Mouse (Mus musculus) MEL (cell line): ENCODE measurements around the gene Cacna2d4. TPM values are rescaled to one million over a fixed set of nuclear protein-coding genes. Genes with fewer than 3 reads are reported as not detected.

Source experiments
- DNase-seq: peaks from one replicate; pipeline ENCODE4 v3.0.0; 2011; ENCODE audit warnings: low read depth, low spot score
- H3K27ac ChIP-seq: 2 replicates; pipeline ENCODE4 v1.5.1; 2012; ENCODE audit warnings: low read depth, mild to moderate bottlenecking, control low read depth, low read length, moderate library complexity; ENCODE audit not compliant: control insufficient read depth
- H3K27me3 ChIP-seq, 2 experiments: fragments of 150-350 bp in 1 of 2; sonication (generic) in 1 of 2; 2 replicates each; pipeline ENCODE4 v1.6.1; 2012; ENCODE audit warnings: low read length in 2 of 2, mild to moderate bottlenecking in 2 of 2, improper control_type of control experiment in 1 of 2, moderate library complexity in 1 of 2; ENCODE audit not compliant: insufficient read depth in 2 of 2, control insufficient read depth in 1 of 2
- H3K36me3 ChIP-seq, 2 experiments: 2 replicates each; pipeline ENCODE4 v1.6.1; 2012 to 2014; ENCODE audit warnings: low read length in 2 of 2, improper control_type of control experiment in 1 of 2, inconsistent platforms in 1 of 2, mild to moderate bottlenecking in 1 of 2; ENCODE audit not compliant: insufficient read depth in 2 of 2, control insufficient read depth in 1 of 2
- H3K4me1 ChIP-seq, 2 experiments: fragments of 150-350 bp in 1 of 2; sonication (generic) in 1 of 2; 2 replicates each; pipeline ENCODE4 v1.6.1; 2012; ENCODE audit warnings: low read length in 2 of 2, improper control_type of control experiment in 1 of 2, mild to moderate bottlenecking in 1 of 2; ENCODE audit not compliant: insufficient read depth in 2 of 2, control insufficient read depth in 1 of 2
- H3K4me3 ChIP-seq, 2 experiments: fragments of 150-350 bp in 1 of 2; sonication (generic) in 1 of 2; 2 replicates each; pipeline ENCODE4 v1.5.1; 2012; ENCODE audit warnings: low read depth in 2 of 2, low read length in 2 of 2, mild to moderate bottlenecking in 2 of 2, moderate library complexity in 2 of 2, control low read depth in 1 of 2, improper control_type of control experiment in 1 of 2; ENCODE audit not compliant: control insufficient read depth in 1 of 2, insufficient read depth in 1 of 2
- H3K79me2 ChIP-seq: 2 replicates; pipeline ENCODE4 v1.6.1; 2012; ENCODE audit warnings: mild to moderate bottlenecking, low read length, moderate library complexity; ENCODE audit not compliant: control insufficient read depth, poor library complexity, insufficient read depth
- H3K9ac ChIP-seq: 2 replicates; pipeline ENCODE4 v1.6.1; 2012; ENCODE audit warnings: low read depth, mild to moderate bottlenecking, control low read depth, low read length, moderate library complexity; ENCODE audit not compliant: control insufficient read depth, poor library complexity, severe bottlenecking
- H3K9me3 ChIP-seq: fragments of 150-350 bp; sonication (generic); replicated peaks from 2 replicates; pipeline ENCODE4 v1.6.1; 2012; ENCODE audit warnings: mild to moderate bottlenecking, low read length, improper control_type of control experiment, moderate library complexity; ENCODE audit not compliant: insufficient read depth
- CHD1 ChIP-seq: IDR thresholded peaks from 2 replicates; pipeline ENCODE4 v1.6.1; 2012; ENCODE audit warnings: low read depth, mild to moderate bottlenecking, inconsistent platforms, low read length, improper control_type of control experiment
- CTCF ChIP-seq, 3 experiments: IDR thresholded peaks in 2 of 3; conservative IDR thresholded peaks in 1 of 3; 2 replicates each; pipeline ENCODE4 v1.5.1; 2011 to 2012; ENCODE audit warnings: low read length in 3 of 3, low read depth in 2 of 3, mild to moderate bottlenecking in 2 of 3, improper control_type of control experiment in 1 of 3, inconsistent platforms in 1 of 3, mixed read lengths in 1 of 3, moderate library complexity in 1 of 3; ENCODE audit not compliant: control insufficient read depth in 1 of 3, insufficient read depth in 1 of 3, poor library complexity in 1 of 3, severe bottlenecking in 1 of 3
- E2F4 ChIP-seq: IDR thresholded peaks from 2 replicates; pipeline ENCODE4 v1.6.1; 2011; ENCODE audit warnings: low read depth, low read length, improper control_type of control experiment, borderline replicate concordance
- GATA1 ChIP-seq: IDR thresholded peaks from 2 replicates; pipeline ENCODE4 v1.6.1; 2011; ENCODE audit warnings: low read depth, low read length, improper control_type of control experiment
- HCFC1 ChIP-seq: IDR thresholded peaks from 2 replicates; pipeline ENCODE4 v1.6.1; 2012; ENCODE audit warnings: low read depth, mild to moderate bottlenecking, inconsistent platforms, low read length, improper control_type of control experiment, moderate library complexity
- MAFK ChIP-seq: IDR thresholded peaks from 2 replicates; pipeline ENCODE4 v1.6.1; 2011; ENCODE audit warnings: low read depth, mild to moderate bottlenecking, low read length, improper control_type of control experiment, borderline replicate concordance
- MAZ ChIP-seq: IDR thresholded peaks from 2 replicates; pipeline ENCODE4 v1.6.1; 2012; ENCODE audit warnings: low read depth, mild to moderate bottlenecking, inconsistent platforms, low read length, improper control_type of control experiment
- MEF2A ChIP-seq: IDR thresholded peaks from 2 replicates; pipeline ENCODE4 v1.6.1; 2014; ENCODE audit warnings: low read depth, mild to moderate bottlenecking, inconsistent platforms, low read length, improper control_type of control experiment; ENCODE audit not compliant: poor library complexity, insufficient replicate concordance, severe bottlenecking; ENCODE audit errors: extremely low read depth
- NRF1 ChIP-seq: IDR thresholded peaks from 2 replicates; pipeline ENCODE4 v1.6.1; 2014; ENCODE audit warnings: low read depth, mild to moderate bottlenecking, inconsistent platforms, low read length, improper control_type of control experiment, moderate library complexity; ENCODE audit not compliant: poor library complexity, insufficient read depth, severe bottlenecking
- POLR2AphosphoS2 ChIP-seq: IDR thresholded peaks from 2 replicates; pipeline ENCODE4 v1.6.1; 2011; ENCODE audit warnings: low read length, improper control_type of control experiment
- POLR2AphosphoS5 ChIP-seq: IDR thresholded peaks from 2 replicates; pipeline ENCODE4 v1.6.1; 2012; ENCODE audit warnings: low read depth, borderline replicate concordance, mild to moderate bottlenecking, inconsistent platforms, low read length, moderate library complexity, mixed read lengths
- RAD21 ChIP-seq: IDR thresholded peaks from 2 replicates; pipeline ENCODE4 v1.6.1; 2011; ENCODE audit warnings: mild to moderate bottlenecking, low read depth, low read length, improper control_type of control experiment
- RCOR1 ChIP-seq: IDR thresholded peaks from 2 replicates; pipeline ENCODE4 v1.6.1; 2012; ENCODE audit warnings: low read depth, mild to moderate bottlenecking, inconsistent platforms, low read length, improper control_type of control experiment
- SIN3A ChIP-seq: IDR thresholded peaks from 2 replicates; pipeline ENCODE4 v1.6.1; 2012; ENCODE audit warnings: low read length, improper control_type of control experiment, inconsistent platforms
- SMC3 ChIP-seq: IDR thresholded peaks from 2 replicates; pipeline ENCODE4 v1.6.1; 2011; ENCODE audit warnings: low read depth, low read length, improper control_type of control experiment
- TBP ChIP-seq: IDR thresholded peaks from 2 replicates; pipeline ENCODE4 v1.8.0; 2011; ENCODE audit warnings: low read depth, low read length, improper control_type of control experiment
- ZC3H11A ChIP-seq: IDR thresholded peaks from 2 replicates; pipeline ENCODE4 v1.6.1; 2012; ENCODE audit warnings: low read depth, mild to moderate bottlenecking, inconsistent platforms, low read length, improper control_type of control experiment
- polyA plus RNA-seq, 2 experiments: library from polyadenylated mRNA; stranded (reverse) in 1 of 2; unstranded in 1 of 2; fragments of >175 nt in 1 of 2; fragments of >200 nt in 1 of 2; gene quantifications; 2 replicates each; pipeline versions ENCODE4 v1.2.1 to v1.2.4; 2012; ENCODE audit warnings: low replicate concordance in 2 of 2, low read depth in 1 of 2; ENCODE audit not compliant: insufficient read length in 2 of 2, insufficient read depth in 1 of 2, missing spikeins in 1 of 2
- total RNA-seq: library from RNA; depleted of rRNA; stranded (reverse); fragments of 300-350 nt; gene quantifications from 2 replicates; pipeline ENCODE4 v1.2.3, GENCODE M21; 2012

Gene Cacna2d4
- total and polyA plus RNA-seq, 3 experiments: 0.69 to 1.1 TPM; not detected in 1

DNA sequence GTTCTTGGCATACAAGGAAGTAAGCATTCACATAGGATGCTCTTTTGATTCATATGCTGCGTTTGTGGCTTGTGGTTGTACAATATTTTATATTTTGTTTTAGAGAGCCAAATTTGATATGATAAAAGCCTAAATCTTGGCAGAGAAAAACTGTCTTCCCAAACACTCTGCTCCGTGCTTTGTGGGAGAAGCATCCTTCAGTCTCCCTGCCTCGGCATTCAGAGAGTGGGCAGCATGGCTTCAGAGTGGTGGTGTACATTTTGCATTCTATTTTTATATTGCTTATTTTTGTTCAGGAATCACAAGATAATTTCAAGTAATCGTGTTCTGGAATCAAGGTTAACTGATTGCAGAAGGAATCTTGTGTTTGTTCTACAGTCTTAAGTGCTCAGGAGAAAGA lies 44.8 kb upstream of the Cacna2d4 start:
- Histone ChIP-seq H3K36me3 (peaks cover 0 to 2% of the 10 kb centered on the region in 2 experiments; a peak in 1 of 4 replicates), H3K79me2 (no peaks in the 10 kb centered on the region), H3K27ac (no peak overlapping the region), H3K27me3 (no peaks in the 10 kb centered on the region), H3K9ac (no peak overlapping the region)
- no peak for DNase-seq
- no peak for TF ChIP-seq E2F4
- no peak for TF ChIP-seq HCFC1
- no peak for TF ChIP-seq SMC3
- no peak for TF ChIP-seq SIN3A
- no peak for TF ChIP-seq CTCF (IDR thresholded peaks at IDR 0.05 in 2 of 3, conservative IDR thresholded peaks at IDR 0.05 in 1 of 3; ENCODE audit: control insufficient read depth in 1 of 3, insufficient read depth in 1 of 3, low read depth in 2 of 3, low read length in 3 of 3, poor library complexity in 1 of 3, severe bottlenecking in 1 of 3)
- TF ChIP-seq MAZ: no peak
- TF ChIP-seq MAFK: no peak
- no peak for TF ChIP-seq RCOR1
- no peak for TF ChIP-seq GATA1
- no peak for TF ChIP-seq NRF1
- TF ChIP-seq POLR2AphosphoS2: no peak
- TF ChIP-seq, all 39 proteins: peak for 0
- H3K9me3 ChIP-seq: no peaks in the 10 kb centered on the region
- no peak overlapping the region for H3K4me3 ChIP-seq
- H3K4me1 ChIP-seq: no peaks in the 10 kb centered on the region

DNA sequence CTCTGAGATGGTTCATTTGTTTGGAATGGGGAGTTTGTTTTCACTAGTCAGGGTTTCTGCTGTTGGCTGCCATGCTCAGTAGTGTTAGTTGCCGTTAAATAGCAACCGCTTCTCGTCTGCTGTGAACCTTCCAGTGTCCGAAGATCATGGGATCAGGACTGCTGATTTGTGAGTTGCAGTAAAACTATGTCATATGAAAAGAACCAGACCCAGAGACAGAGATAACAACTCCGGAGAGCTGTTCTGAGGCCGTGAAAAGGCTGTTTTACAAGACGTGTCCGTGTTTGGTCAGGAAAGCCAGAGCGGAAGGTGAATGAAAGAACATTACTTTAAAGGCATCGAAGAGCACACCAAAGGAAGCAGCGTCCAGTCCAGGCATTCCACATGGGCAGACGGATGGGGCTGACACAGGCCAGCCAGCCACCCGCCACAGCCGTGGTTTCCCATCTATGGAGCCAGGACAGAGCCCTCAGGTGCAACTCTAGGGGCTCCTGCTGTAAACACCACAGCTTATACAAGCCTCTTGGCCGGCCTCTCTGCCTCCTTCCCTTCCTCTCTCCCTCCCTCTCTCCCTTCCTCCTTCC lies 42.7 kb upstream of the Cacna2d4 start:
- Histone ChIP-seq H3K79me2 (no peaks in the 10 kb centered on the region), H3K4me1 (no peaks in the 10 kb centered on the region), H3K27ac (no peak overlapping the region), H3K36me3 (peaks cover 0 to 2% of the 10 kb centered on the region in 2 experiments; a peak in 2 of 4 replicates), H3K27me3 (no peaks in the 10 kb centered on the region), H3K4me3 (no peak overlapping the region)
- DNase-seq: no peak
- TF ChIP-seq RAD21: no peak
- no peak for TF ChIP-seq CHD1
- no peak for TF ChIP-seq NRF1
- no peak for TF ChIP-seq MEF2A
- TF ChIP-seq POLR2AphosphoS5: no peak
- no peak for TF ChIP-seq TBP
- TF ChIP-seq ZC3H11A: no peak
- TF ChIP-seq, all 39 proteins: peak for 0
- no peaks in the 10 kb centered on the region for H3K9me3 ChIP-seq
- H3K9ac ChIP-seq: no peak overlapping the region
